Mouse (Mus musculus): Measurements from ENCODE around the gene Ifi206.
"Not testable (repeated sequence)": the region's sequence is repeated elsewhere in the genome, so short reads cannot be mapped to it uniquely, and the experiment has no call there.

Ifi206 gene

DNA sequence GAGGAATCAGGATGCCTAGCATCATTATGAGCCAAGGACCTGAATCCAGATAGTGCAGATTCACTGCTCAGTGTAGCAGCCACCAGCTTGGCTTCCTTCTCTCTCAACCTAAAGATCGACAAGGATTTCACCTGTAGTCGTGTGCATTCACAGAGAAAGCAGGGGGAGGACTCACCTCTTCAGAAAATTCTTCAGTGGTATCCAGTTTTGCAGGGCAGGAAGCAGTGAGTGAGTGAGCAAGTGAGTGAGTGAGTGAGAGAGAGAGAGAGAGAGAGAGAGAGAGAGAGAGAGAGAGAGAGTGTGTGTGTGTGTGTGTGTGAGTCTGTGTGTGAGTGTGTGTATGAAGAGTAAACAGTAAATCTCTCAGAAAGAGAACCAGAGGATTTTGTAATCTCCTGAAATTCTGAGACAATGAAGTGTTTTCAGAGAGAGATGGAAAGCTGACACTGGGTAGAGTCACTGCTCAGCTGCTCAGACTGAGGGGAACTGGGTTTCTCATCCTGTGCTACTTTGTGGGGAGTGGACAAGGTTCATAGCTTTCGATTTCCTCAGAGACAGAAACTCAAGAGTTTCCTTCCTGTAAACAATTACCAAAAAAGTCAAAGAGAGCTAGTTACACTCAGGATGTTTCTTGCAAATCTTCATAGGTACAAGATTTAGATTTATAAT lies at the start of gene Ifi206:
Gene Ifi206 (minus strand): TSS at position 230 of the 669 bp plus-strand sequence.
- DNase-seq (ENCODE audit: low spot score) = not testable (repeated sequence)

- DNase-seq (ENCODE audit: low spot score) = not testable (repeated sequence)
These were observed 45.0 kb upstream of the Ifi206 start, which contains the start of gene Ifi214 for GRCm38 (mm10) chr1:173535791-173536190. Gene Ifi214, minus strand, starts transcription at chr1:173535957.

GRCm38 (mm10) chr1:173521452-173521851 lies 30.6 kb upstream of the Ifi206 start:
- no peak for DNase-seq (ENCODE audit: low spot score)

DNA sequence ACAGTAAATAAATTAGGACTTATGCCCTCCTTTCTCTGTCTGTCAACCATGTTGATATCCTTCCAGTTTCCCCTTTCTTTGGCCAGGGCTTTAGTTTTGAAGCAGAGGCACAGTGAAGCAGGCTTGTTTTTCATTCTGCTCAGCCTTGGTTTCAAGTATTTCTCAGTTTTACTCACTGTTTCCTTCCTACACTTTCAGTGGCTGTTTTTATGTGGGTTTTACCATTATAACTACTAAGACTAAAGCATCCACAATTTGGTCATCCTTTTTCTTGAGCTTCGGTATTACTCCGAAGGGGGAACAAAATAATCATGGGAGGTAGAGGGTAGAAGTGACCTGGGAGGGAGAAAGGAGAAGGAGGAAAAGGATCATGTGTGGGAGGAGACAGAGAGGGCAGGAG lies 19.8 kb upstream of the Ifi206 start:
- not testable (repeated sequence) for DNase-seq (ENCODE audit: low spot score)

DNA sequence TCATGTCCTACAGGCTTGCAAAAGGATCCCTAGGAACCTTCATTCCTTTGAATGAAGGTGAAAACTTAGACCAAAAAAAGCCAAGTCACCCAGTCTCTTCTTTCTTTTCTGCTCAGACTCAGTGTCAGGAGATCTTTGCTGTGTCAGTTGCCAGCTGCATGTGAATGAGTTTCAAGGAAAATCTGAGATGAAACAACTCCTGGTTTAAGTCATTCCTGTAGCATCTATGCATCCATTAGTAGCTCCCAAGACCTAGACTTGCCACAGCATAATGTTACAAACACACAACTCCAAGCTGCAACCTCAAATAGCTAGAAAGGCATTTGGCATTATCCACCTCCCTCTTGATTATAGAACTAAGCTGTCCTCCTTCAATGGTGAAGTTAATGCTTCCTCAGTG lies 642 bp upstream of the Ifi206 start:
- not testable (repeated sequence) for DNase-seq (ENCODE audit: low spot score)

DNA sequence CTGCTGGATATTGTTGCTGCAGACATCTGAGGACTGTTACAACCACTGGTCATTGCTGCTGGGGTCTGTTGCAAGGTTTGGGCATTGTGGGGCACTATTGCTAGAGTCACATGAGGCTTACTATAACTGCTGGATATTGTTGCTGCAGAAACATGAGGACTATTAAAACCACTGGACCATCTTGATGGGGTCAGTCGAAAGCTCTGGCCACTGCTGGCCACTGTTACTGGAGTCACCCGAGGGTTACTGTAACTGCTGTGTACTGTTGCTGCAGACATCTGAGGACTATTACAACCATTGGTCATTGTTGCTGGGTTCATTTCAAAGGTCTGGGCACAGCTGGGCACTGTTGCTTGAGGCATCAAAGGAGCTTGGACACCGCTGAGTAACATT lies 9.7 kb downstream of the Ifi206 start:
- not testable (repeated sequence) for DNase-seq (ENCODE audit: low spot score)

DNA sequence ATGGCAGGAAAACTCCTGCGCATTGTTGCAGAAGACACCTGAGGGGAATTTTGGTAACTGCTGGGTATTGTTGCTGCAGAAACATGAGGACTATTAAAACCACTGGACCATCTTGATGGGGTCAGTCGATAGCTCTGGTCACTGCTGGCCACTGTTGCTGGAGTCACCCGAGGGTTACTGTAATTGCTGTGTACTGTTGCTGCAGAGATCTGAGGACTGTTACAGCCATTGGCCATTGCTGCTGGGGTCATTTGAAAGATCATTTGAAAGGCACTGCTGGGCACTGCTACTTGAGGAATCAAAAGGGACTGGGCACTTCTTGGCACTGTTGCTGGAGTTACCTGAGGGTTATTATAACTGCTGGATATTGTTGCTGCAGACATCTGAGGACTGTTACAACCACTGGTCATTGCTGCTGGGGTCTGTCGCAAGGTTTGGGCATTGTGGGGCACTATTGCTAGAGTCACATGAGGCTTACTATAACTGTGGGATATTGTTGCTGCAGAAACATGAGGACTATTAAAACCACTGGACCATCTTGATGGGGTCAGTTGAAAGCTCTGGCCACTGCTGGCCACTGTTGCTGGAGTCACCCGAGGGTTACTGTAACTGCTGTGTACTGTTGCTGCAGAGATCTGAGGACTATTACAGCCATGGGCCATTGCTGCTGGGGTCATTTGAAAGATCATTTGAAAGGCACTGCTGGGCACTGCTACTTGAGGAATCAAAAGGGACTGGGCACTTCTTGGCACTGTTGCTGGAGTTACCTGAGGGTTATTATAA lies 10.3 kb downstream of the Ifi206 start:
- DNase-seq (ENCODE audit: low spot score) = not testable (repeated sequence)

- DNase-seq (ENCODE audit: low spot score) = no peak
These were observed 34.1 kb downstream of the Ifi206 start for GRCm38 (mm10) chr1:173456761-173457160.

- peak; percentile 85 for DNase-seq (ENCODE audit: low spot score)
These were observed 34.6 kb downstream of the Ifi206 start for GRCm38 (mm10) chr1:173456139-173456754.

GRCm38 (mm10) chr1:173451665-173452064 lies 39.2 kb downstream of the Ifi206 start:
- DNase-seq (ENCODE audit: low spot score) = no peak

DNA sequence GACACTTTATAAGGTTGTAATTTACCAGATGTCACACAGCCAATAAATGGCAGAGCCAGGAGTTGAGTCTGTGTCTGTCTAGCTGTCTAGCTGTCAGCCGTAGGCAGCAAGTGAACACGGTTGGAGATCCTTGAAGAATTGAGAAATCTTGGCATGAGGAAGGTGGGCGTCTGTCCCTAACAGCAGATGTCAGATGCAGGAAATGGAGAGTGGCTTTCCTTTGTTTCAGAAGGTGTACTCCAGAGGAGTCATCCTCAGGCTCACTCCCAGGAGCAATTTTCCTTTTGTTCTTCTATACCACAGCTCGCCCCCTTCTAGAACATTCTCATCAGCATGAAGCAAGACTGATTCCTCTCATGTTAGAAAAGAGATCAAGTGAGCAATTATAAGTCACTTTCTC lies 40.2 kb downstream of the Ifi206 start:
- DNase-seq (ENCODE audit: low spot score) = no peak

- no peak for DNase-seq (ENCODE audit: low spot score)
These were observed 43.8 kb downstream of the Ifi206 start for GRCm38 (mm10) chr1:173447067-173447466.

GRCm38 (mm10) chr1:173443061-173443460 lies 47.8 kb downstream of the Ifi206 start:
- DNase-seq (ENCODE audit: low spot score) = no peak

DNA sequence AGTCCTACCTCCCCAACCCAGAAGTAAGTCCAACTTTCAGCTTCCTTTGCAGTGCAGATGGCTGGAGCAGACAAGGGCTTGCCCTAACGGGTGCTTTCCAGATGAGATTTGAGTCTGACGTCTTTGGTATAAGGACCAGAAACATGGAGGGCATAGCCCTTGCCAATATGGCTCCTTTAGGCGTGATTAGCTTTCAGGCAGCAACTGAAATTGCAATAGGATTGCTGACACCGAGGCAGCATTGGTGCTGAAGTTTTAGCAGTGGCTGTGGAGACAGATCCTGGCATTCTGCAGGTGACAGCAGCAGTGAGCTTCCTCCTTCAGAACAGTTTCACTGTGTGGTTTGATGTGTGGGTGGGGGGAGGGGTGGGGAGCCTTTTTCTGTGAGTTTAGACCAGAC lies 49.6 kb downstream of the Ifi206 start:
- no peak for DNase-seq (ENCODE audit: low spot score)

DNA sequence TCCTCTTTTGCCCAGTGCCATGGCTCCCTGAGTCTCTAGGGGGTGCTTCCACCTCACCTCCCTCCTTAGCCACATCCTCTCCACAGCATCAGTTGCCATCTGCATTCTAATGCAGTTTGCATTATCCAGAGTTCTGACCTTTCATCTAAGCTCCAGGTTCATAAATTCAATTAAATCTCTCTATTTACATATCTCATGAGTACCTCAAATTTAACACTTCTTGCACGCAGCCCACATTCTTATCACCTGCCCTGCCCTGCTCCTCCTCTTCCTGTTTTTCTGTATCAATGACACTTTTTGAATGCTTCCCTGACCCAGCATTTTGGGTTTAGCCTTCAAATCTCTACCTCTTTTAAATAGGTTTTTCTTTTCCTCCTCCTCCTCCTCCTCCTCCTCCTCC lies 50.2 kb downstream of the Ifi206 start:
- no peak for DNase-seq (ENCODE audit: low spot score)

DNA sequence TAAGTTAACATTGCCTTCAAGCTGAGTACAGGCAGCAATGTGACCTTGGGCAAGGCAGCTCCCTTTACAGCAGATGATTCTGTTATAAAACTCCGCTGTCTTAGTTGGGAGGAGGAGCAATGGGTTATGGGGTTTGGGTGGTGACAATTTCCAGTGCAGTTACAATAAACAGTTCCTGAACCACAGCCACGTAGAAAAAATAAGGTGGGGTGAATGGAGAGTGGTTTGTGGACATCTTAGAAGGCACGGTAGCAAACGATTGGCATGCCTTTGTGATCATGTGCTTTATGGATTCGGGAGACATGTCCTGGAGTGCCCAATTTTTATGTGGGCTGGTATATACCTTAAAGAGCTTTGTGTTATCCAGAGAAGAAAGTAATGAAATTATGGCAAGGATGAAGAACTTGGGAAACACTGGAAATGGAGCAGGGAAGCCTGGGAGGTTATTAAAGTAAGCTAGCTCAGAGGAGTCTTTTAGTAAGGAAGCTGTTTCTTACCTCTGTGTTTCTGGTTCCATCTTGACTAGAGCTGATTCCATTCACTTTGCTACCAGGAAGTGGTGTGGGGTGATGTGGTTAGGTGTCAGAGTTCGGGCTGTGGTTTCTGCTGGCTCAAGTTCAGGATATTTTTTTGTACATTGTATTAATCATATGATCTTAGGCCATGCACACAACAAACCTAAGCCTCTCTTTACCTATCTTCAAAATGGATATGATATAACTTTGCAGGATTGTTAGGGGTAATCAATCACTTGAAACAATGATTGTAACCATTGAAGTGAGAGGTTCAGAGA lies 53.5 kb downstream of the Ifi206 start:
- DNase-seq (ENCODE audit: low spot score) = no peak

- no peak for DNase-seq (ENCODE audit: low spot score)
These were observed 58.4 kb downstream of the Ifi206 start for GRCm38 (mm10) chr1:173432411-173432810.

GRCm38 (mm10) chr1:173429995-173430699 lies 60.7 kb downstream of the Ifi206 start:
- no peak for DNase-seq (ENCODE audit: low spot score)

GRCm38 (mm10) chr1:173427385-173427784 lies 63.5 kb downstream of the Ifi206 start:
- no peak for DNase-seq (ENCODE audit: low spot score)

DNA sequence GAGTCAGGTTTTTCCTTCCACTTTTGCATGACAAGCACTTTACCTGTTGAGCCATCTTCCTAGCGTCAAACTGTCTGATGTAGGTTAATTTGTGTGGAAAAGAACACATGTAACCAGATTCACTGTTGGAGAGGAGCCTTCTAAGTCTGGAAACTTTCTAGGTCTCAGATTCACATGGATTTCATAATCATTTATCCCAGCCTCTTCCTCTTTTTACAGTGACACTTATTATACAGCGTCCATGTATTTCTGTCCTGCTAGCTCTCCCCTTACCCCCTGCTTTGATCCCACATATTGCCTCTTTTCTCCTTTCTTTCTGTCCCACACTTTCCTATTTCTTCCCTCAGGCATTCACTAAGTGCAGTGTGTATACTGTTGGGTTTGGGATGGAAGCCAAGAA lies 64.5 kb downstream of the Ifi206 start:
- no peak for DNase-seq (ENCODE audit: low spot score)

GRCm38 (mm10) chr1:173420374-173420773 lies 70.5 kb downstream of the Ifi206 start:
- no peak for DNase-seq (ENCODE audit: low spot score)

Data from retina, embryonic 14.5 days (tissue).